Mouse (Mus musculus) brain, embryonic 14.5 days (tissue): ENCODE measurements at regions not wholly inside any gene's neighbourhood (a gene's known extent, or its start where the extent isn't known, plus 50 kb on each side); places are given as distances from the start of the nearest gene placed in this dataset.

Experiments used
- DNase-seq: peaks from one replicate; pipeline ENCODE4 v3.0.0-alpha.2; 2011; ENCODE audit warnings: low read depth
- CTCF ChIP-seq: fragments of 200-500 bp; IDR thresholded peaks from 2 replicates; pipeline ENCODE4 v1.5.1; 2012; ENCODE audit warnings: inconsistent platforms, mild to moderate bottlenecking, moderate library complexity, borderline replicate concordance; ENCODE audit not compliant: insufficient read depth, insufficient read length; ENCODE audit errors: extremely low read depth
- POLR2A ChIP-seq: fragments of 200-500 bp; IDR thresholded peaks from 2 replicates; pipeline ENCODE4 v1.6.1; 2012; ENCODE audit warnings: mild to moderate bottlenecking, inconsistent platforms, borderline replicate concordance; ENCODE audit not compliant: poor library complexity, insufficient read depth, insufficient read length, severe bottlenecking; ENCODE audit errors: extremely low read depth

GRCm38 (mm10) chr13:116619105-116619504 lies 309.6 kb upstream of the Isl1 start:
- no peak for DNase-seq
- no peak for TF ChIP-seq CTCF
- TF ChIP-seq POLR2A, result no peak

GRCm38 (mm10) chr13:116596346-116596745 lies 286.9 kb upstream of the Isl1 start:
- TF ChIP-seq POLR2A, result no peak
- TF ChIP-seq CTCF, result no peak
- DNase-seq, result no peak

DNA sequence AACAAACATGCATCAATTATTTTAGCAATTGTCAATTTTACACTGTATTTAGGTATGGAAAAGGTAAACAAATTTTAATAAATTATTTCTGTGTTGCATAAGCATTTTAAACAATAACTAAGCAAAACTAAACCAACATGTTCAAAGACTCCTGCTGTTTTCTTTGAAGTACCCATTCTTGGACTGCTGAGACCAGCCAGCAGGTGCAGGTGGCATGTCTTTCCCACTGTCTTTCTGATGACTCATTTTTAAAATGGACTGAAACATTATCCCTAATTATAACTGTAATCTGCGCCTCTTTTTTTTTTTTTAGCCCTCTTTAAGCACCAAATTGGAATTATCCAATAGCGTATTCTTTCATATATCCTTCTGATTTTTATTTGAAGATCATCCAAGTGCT lies 286.0 kb upstream of the Isl1 start:
- DNase-seq, result no peak
- TF ChIP-seq POLR2A (no peak), CTCF (no peak)

DNA sequence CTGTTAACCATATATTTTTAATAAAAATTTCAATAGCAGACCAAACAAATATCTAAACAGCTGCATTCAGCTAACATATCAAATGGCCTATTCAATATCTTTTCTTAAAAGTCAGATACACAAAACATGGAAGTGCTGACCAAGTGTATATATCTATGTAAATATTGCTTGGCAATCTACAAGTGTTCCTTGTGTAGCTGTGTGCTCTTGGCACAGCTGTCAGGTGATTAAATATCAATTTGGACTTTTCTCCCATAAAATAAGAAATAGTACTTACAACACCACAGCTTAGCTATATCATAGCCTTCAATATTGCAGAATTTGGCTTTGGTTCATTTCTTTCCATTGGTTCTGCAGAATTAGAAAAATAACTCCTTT lies 266.5 kb upstream of the Isl1 start:
- DNase-seq, result no peak
- TF ChIP-seq POLR2A (no peak), CTCF (no peak)

GRCm38 (mm10) chr13:116575274-116575957 lies 265.9 kb upstream of the Isl1 start:
- TF ChIP-seq CTCF (no peak), POLR2A (no peak)
- DNase-seq, result peak; percentile 92

- no peak for TF ChIP-seq POLR2A
- no peak for TF ChIP-seq CTCF
- no peak for DNase-seq
These were observed 245.6 kb upstream of the Isl1 start for GRCm38 (mm10) chr13:116555053-116555452.

DNA sequence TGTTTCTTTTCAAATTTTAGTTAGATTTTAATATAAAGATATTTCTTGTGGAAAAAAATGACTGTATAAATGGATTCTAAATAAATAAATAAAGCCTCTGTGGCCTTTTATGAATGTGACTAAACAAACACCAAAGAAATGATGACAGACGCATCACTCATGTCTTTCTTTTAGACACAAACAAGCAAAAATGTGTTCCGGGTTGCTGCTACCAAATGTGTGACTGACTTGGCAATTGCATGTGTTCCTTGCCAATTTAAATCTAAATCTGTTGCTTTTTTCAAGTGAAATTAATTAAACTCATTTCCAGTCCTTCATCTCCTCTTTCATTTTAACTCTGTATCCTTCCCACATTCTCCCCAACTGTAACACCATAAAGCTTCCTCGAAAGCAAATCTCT lies 225.7 kb upstream of the Isl1 start:
- peak; percentile 70 for DNase-seq
- TF ChIP-seq POLR2A (no peak), CTCF (no peak)

DNA sequence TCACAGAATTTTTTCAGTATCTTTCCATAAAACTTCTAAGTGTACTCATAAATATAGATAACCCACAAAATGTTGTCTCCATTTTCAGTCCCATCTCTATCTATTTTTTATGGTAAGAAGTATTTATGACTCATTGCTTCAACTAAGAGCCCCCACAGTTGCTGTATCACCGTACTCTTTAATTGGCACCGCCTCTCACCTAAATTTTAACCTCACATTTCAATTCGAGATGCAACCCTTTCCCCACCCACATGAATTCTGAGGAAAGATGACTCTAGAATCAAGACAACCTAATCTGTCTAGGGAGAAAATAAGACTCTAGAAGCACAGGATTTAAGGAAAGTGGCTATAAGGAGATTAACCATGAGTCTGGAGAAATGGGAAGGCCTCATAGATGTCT lies 223.7 kb upstream of the Isl1 start:
- DNase-seq, result no peak
- TF ChIP-seq CTCF (no peak), POLR2A (no peak)

DNA sequence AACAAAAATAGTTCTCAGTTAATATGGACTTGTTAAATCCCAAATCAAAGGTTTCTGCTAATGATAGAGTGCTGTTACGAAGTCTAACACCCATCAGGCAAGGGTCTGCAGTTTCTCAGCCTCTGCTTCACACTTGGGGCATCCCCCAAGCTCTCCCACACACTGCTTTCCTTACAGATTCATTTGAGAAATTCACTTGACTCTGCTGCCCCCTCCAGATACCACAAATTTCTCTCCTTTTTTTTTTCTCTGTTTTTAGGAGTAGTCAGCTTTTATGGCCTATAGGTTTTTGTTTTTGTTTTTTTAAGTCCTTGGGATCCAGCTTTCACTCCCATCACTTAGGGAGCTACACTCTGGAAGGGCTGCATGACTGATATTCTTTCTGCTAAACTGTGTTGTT lies 218.8 kb upstream of the Isl1 start:
- DNase-seq, result peak; percentile 29
- no peak for TF ChIP-seq CTCF
- no peak for TF ChIP-seq POLR2A

- DNase-seq, result no peak
- TF ChIP-seq CTCF, result no peak
- TF ChIP-seq POLR2A, result no peak
These were observed 217.5 kb upstream of the Isl1 start for GRCm38 (mm10) chr13:116527037-116527436.

DNA sequence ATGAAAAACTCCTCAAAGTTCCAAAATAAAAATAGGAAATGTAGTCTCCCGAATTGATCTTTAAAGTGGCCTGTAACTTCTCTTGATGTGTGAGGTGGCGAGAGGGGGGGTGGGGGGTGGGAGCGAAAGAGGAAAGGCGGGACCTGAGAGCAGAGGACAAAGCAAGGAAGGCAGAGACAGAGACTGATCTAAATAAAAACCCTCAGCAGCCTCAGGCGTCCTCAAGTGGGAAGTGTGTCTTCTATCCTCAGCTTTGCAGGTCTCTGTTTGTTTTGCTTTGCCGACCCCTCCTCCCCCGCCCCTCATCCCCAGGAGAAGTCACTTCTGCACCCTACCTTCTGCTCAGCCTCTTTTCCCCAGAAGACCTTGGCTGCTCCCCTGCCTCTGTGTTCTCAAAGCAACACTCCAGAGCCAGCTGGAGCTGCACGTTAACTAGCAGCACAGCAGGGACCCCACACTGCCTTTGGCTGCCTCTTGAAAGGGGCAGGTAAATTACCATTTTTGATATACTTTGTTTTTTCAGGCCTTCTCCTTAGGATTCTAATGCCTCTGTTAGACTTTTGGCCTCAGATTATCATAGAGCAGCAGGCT lies 214.3 kb upstream of the Isl1 start:
- TF ChIP-seq POLR2A (no peak), CTCF (no peak)
- peak; percentile 87 for DNase-seq
